Mouse (Mus musculus) gastrocnemius, postnatal 36 days (tissue): ENCODE data around the gene Rb1. TPM values are rescaled to one million over a fixed set of nuclear protein-coding genes. Genes with fewer than 3 reads are reported as not detected.

ENCODE experiments used
- DNase-seq, 2 experiments: peaks; one replicate each; pipeline ENCODE4 v3.0.0; 2022
- intact Hi-C: fragments of 180-260 bp; cut with DNase I; formaldehyde crosslinking; loops from one replicate; pipeline ENCODE4 v1.15.1; 2025
- total RNA-seq, 2 experiments: library from RNA; stranded (reverse); gene quantifications; 2 replicates each; pipeline ENCODE4 v1.2.3; 2021

Rb1 gene
- total RNA-seq, 2 experiments from 2014 or later: 14.2 to 18.0 TPM

GRCm38 (mm10) chr14:73339615-73340014 is 14.0 kb upstream of the Rb1 start:
- DNase-seq: no peak
- intact Hi-C loops: no loop called here

GRCm38 (mm10) chr14:73336316-73337080 is 10.9 kb upstream of the Rb1 start:
- DNase-seq: no peak
- intact Hi-C loops: no loop called here

GRCm38 (mm10) chr14:73334926-73335805 is 9.5 kb upstream of the Rb1 start:
- intact Hi-C loops: no loop called here
- no peak for DNase-seq

GRCm38 (mm10) chr14:73333880-73334279 is 8.3 kb upstream of the Rb1 start:
- no peak for DNase-seq
- intact Hi-C loops: no loop called here

GRCm38 (mm10) chr14:73331386-73331785 is 5.8 kb upstream of the Rb1 start:
- no peak for DNase-seq
- intact Hi-C loops: no loop called here

GRCm38 (mm10) chr14:73329871-73330270 is 4.2 kb upstream of the Rb1 start:
- intact Hi-C loops: loop anchor here (5.0 kb wide), 1 partner anchor 37 kb away; no protein-coding TSS in a partner anchor
- DNase-seq: no peak

GRCm38 (mm10) chr14:73326511-73326910 is 889 bp upstream of the Rb1 start:
- intact Hi-C loops: loop anchor here (5.0 kb wide), 1 partner anchor 41 kb away; no protein-coding TSS in a partner anchor
- no peak for DNase-seq

- intact Hi-C loops: loop anchor here (2.0 to 5.0 kb wide), 2 partner anchors 42 to 150 kb away; no protein-coding TSS in a partner anchor
Measured at GRCm38 (mm10) chr14:73324634-73325455, 777 bp downstream of the Rb1 start.

GRCm38 (mm10) chr14:73323965-73324364 is 1.7 kb downstream of the Rb1 start:
- intact Hi-C loops: loop anchor here (2.0 kb wide), 1 partner anchor 151 kb away; no protein-coding TSS in a partner anchor
- no peak for DNase-seq

More at GRCm38 (mm10) chr14:73324634-73325455, 777 bp downstream of the Rb1 start:
- DNase-seq: peak; percentile 19 to 57

- intact Hi-C loops: no loop called here
- no peak for DNase-seq
Measured at GRCm38 (mm10) chr14:73322142-73322541, 3.5 kb downstream of the Rb1 start.

GRCm38 (mm10) chr14:73316933-73317332 is 8.7 kb downstream of the Rb1 start:
- intact Hi-C loops: no loop called here
- no peak for DNase-seq

GRCm38 (mm10) chr14:73313864-73314263 is 11.8 kb downstream of the Rb1 start:
- intact Hi-C loops: no loop called here
- DNase-seq: no peak

- DNase-seq: no peak
- intact Hi-C loops: no loop called here
Measured at GRCm38 (mm10) chr14:73313396-73313795, 12.2 kb downstream of the Rb1 start.

- no peak for DNase-seq
- intact Hi-C loops: no loop called here
Measured at GRCm38 (mm10) chr14:73312909-73313308, 12.7 kb downstream of the Rb1 start.

- DNase-seq: no peak
- intact Hi-C loops: no loop called here
Measured at GRCm38 (mm10) chr14:73307490-73307889, 18.1 kb downstream of the Rb1 start.

GRCm38 (mm10) chr14:73303193-73303592 is 22.4 kb downstream of the Rb1 start:
- intact Hi-C loops: loop anchor here (2.0 kb wide), 1 partner anchor 198 kb away; no protein-coding TSS in a partner anchor
- DNase-seq: no peak

- no peak for DNase-seq
- intact Hi-C loops: loop anchor here (2.0 kb wide), 1 partner anchor 197 kb away; no protein-coding TSS in a partner anchor
Measured at GRCm38 (mm10) chr14:73301856-73302255, 23.8 kb downstream of the Rb1 start.

- intact Hi-C loops: no loop called here
- no peak for DNase-seq
Measured at GRCm38 (mm10) chr14:73295512-73295911, 30.1 kb downstream of the Rb1 start.

- intact Hi-C loops: no loop called here
- no peak for DNase-seq
Measured at GRCm38 (mm10) chr14:73293616-73294015, 32.0 kb downstream of the Rb1 start.

GRCm38 (mm10) chr14:73292434-73292833 is 33.2 kb downstream of the Rb1 start:
- no peak for DNase-seq
- intact Hi-C loops: no loop called here
